Mouse (Mus musculus): ENCODE measurements around the gene Dnase1l2.

- TF ChIP-seq CTCF (IDR thresholded peaks at IDR 0.05) (no peak), EP300 (IDR thresholded peaks at IDR 0.05) (no peak)
Measured at GRCm38 (mm10) chr17:24451220-24451619, 8.3 kb upstream of the Dnase1l2 start.
